ENCODE assay signal across 24 mouse cellular contexts in genomic region chr6:101554965-101555604, GRCm38 (mm10).
A peak's percentile ranks its signal among the peaks of the same experiment; 100 is the strongest.
DNase-seq lines count a peak whose midpoint lies in the region; ATAC-seq lines count a peak whose summit lies in the region.
"Had no signal": no experiment of that assay in that cellular context is flagged by ENCODE, and none has a peak within 500 bp of the region (broad histone marks: within the 10 kb centered on the region; RNA-seq: fewer than 3 reads in every experiment).

No protein-coding gene starts in this region.

- no peak overlapping the region for H3K4me2 ChIP-seq in heart, embryonic 11.5 days
- no peak overlapping the region for H3K4me2 ChIP-seq in neural tube, embryonic 11.5 days (ENCODE audit: low read depth)
- H3K4me2 ChIP-seq: embryonic facial prominence, embryonic 15.5 days; heart, embryonic 15.5 days; hindbrain, embryonic 13.5 days; intestine, embryonic 15.5 days; midbrain, embryonic 15.5 days; stomach, embryonic 15.5 days had no signal

- no peak for ATAC-seq in heart, embryonic 11.5 days (replicated peaks; ENCODE audit: insufficient number of reproducible peaks, low FRiP score, low TSS enrichment)
- ATAC-seq in neural tube, embryonic 11.5 days (ENCODE audit: insufficient read depth, low FRiP score, low TSS enrichment), result no peak
- ATAC-seq: forebrain, postnatal 0 days; intestine, embryonic 15.5 days; midbrain, embryonic 15.5 days had no signal

- no peaks in the 10 kb centered on the region for H3K27me3 ChIP-seq in heart, embryonic 11.5 days (ENCODE audit: control insufficient read depth, insufficient read depth, low read length)
- no peaks in the 10 kb centered on the region for H3K27me3 ChIP-seq in neural tube, embryonic 11.5 days (ENCODE audit: control insufficient read depth, insufficient read depth, low read length)
- H3K27me3 ChIP-seq in hindbrain, embryonic 10.5 days (ENCODE audit: insufficient read depth, poor library complexity, severe bottlenecking), result no peaks in the 10 kb centered on the region
- no peaks in the 10 kb centered on the region for H3K27me3 ChIP-seq in midbrain, embryonic 10.5 days (ENCODE audit: low read depth, poor library complexity, severe bottlenecking)
- H3K27me3 ChIP-seq: embryonic facial prominence, embryonic 15.5 days; heart, embryonic 15.5 days; hindbrain, embryonic 13.5 days; intestine, embryonic 15.5 days; midbrain, embryonic 15.5 days; stomach, embryonic 15.5 days had no signal

- H3K36me3 ChIP-seq in heart, embryonic 11.5 days (ENCODE audit: control insufficient read depth, insufficient read depth, low read length), result no peaks in the 10 kb centered on the region
- no peaks in the 10 kb centered on the region for H3K36me3 ChIP-seq in neural tube, embryonic 11.5 days (ENCODE audit: control insufficient read depth, insufficient read depth, low read length)
- no peaks in the 10 kb centered on the region for H3K36me3 ChIP-seq in hindbrain, embryonic 10.5 days
- no peaks in the 10 kb centered on the region for H3K36me3 ChIP-seq in midbrain, embryonic 10.5 days
- H3K36me3 ChIP-seq: embryonic facial prominence, embryonic 15.5 days; heart, embryonic 15.5 days; hindbrain, embryonic 13.5 days; intestine, embryonic 15.5 days; midbrain, embryonic 15.5 days; stomach, embryonic 15.5 days had no signal

- DNase-seq in heart, adult 18-20 months, result peak; percentile 24 to 29
- peak; percentile 21 for DNase-seq in neural tube, embryonic 11.5 days (ENCODE audit: low spot score)
- no peak for DNase-seq in neural tube, embryonic 10.5 days (ENCODE audit: extremely low spot score, low spot score)
- peak; percentile 31 for DNase-seq in hindlimb bud, embryonic 11.5 days (ENCODE audit: extremely low spot score, low read depth, low spot score)
- DNase-seq in hindbrain, embryonic 10.5 days (ENCODE audit: low spot score), result no peak
- no peak for DNase-seq in midbrain, embryonic 10.5 days (ENCODE audit: low spot score)
- DNase-seq: adrenal gland, postnatal 25 days; B cell, adult 2 months; cerebellum, adult 11-12 months; cerebellum, postnatal 14 days; forebrain, postnatal 0 days; gastrocnemius, postnatal 14 days; right cerebral cortex, postnatal 25 days; thymus, adult 18-20 months; thymus, postnatal 4 days had no signal

- H3K27ac ChIP-seq in heart, embryonic 11.5 days (ENCODE audit: low read depth, low read length), result no peak overlapping the region
- H3K27ac ChIP-seq in neural tube, embryonic 11.5 days (ENCODE audit: low read depth, low read length), result no peak overlapping the region
- no peak overlapping the region for H3K27ac ChIP-seq in hindbrain, embryonic 10.5 days
- H3K27ac ChIP-seq in midbrain, embryonic 10.5 days (replicated peaks), result no peak overlapping the region
- H3K27ac ChIP-seq: embryonic facial prominence, embryonic 15.5 days; heart, embryonic 15.5 days; hindbrain, embryonic 13.5 days; intestine, embryonic 15.5 days; liver, embryonic 14.5 days; midbrain, embryonic 15.5 days; stomach, embryonic 15.5 days had no signal

- no peaks in the 10 kb centered on the region for H3K9me3 ChIP-seq in heart, embryonic 11.5 days (replicated peaks; ENCODE audit: control insufficient read depth, low read length)
- no peaks in the 10 kb centered on the region for H3K9me3 ChIP-seq in neural tube, embryonic 11.5 days (ENCODE audit: control insufficient read depth, low read length)
- no peaks in the 10 kb centered on the region for H3K9me3 ChIP-seq in hindbrain, embryonic 10.5 days
- no peaks in the 10 kb centered on the region for H3K9me3 ChIP-seq in midbrain, embryonic 10.5 days (replicated peaks)
- H3K9me3 ChIP-seq: embryonic facial prominence, embryonic 15.5 days; heart, embryonic 15.5 days; hindbrain, embryonic 13.5 days; intestine, embryonic 15.5 days; midbrain, embryonic 15.5 days; stomach, embryonic 15.5 days had no signal

- no peak overlapping the region for H3K9ac ChIP-seq in heart, embryonic 11.5 days (ENCODE audit: low read depth, low read length)
- H3K9ac ChIP-seq in neural tube, embryonic 11.5 days (ENCODE audit: low read length), result no peak overlapping the region
- H3K9ac ChIP-seq: embryonic facial prominence, embryonic 15.5 days; forebrain, postnatal 0 days; heart, embryonic 15.5 days; hindbrain, embryonic 13.5 days; intestine, embryonic 15.5 days; liver, embryonic 14.5 days; midbrain, embryonic 15.5 days; stomach, embryonic 15.5 days had no signal

- H3K4me1 ChIP-seq in heart, embryonic 11.5 days (ENCODE audit: control insufficient read depth, insufficient read depth, low read length), result 0 out of 2 replicates have a peak, but pooled peaks cover 3% of the 10 kb centered on the region
- H3K4me1 ChIP-seq in neural tube, embryonic 11.5 days (ENCODE audit: control insufficient read depth, insufficient read depth, low read length), result no peaks in the 10 kb centered on the region
- H3K4me1 ChIP-seq in hindbrain, embryonic 10.5 days (replicated peaks), result peaks cover 13% of the 10 kb centered on the region
- H3K4me1 ChIP-seq in midbrain, embryonic 10.5 days, result peaks cover 13% of the 10 kb centered on the region
- H3K4me1 ChIP-seq: embryonic facial prominence, embryonic 15.5 days; intestine, embryonic 15.5 days; stomach, embryonic 15.5 days had no signal

- 42% methylated on average over 2 of the region's 2 CpGs for WGBS in heart, embryonic 11.5 days (ENCODE audit: insufficient replicate concordance)
- 58% methylated on average over 2 of the region's 2 CpGs for WGBS in neural tube, embryonic 11.5 days
- 69% methylated on average over 2 of the region's 2 CpGs for WGBS in hindbrain, embryonic 10.5 days
- WGBS in midbrain, embryonic 10.5 days, result 76% methylated on average over 2 of the region's 2 CpGs

- no peak overlapping the region for H3K4me3 ChIP-seq in heart, embryonic 11.5 days (ENCODE audit: low read depth, low read length)
- no peak overlapping the region for H3K4me3 ChIP-seq in neural tube, embryonic 11.5 days (ENCODE audit: low read depth, low read length)
- no peak overlapping the region for H3K4me3 ChIP-seq in hindbrain, embryonic 10.5 days
- H3K4me3 ChIP-seq in midbrain, embryonic 10.5 days, result no peak overlapping the region
- H3K4me3 ChIP-seq: embryonic facial prominence, embryonic 15.5 days; heart, embryonic 15.5 days; hindbrain, embryonic 13.5 days; intestine, embryonic 15.5 days; midbrain, embryonic 15.5 days; myocyte; stomach, embryonic 15.5 days had no signal

Comparison
In these comparisons a context has a peak if more than half of its experiments do, and no peak if none do; other contexts are left out.
1. DNase-seq: peak in heart, adult 18-20 months (2 of 2), neural tube, embryonic 11.5 days (single experiment) and hindlimb bud, embryonic 11.5 days (single experiment); none in neural tube, embryonic 10.5 days (single experiment), hindbrain, embryonic 10.5 days (single experiment) and midbrain, embryonic 10.5 days (single experiment).